Mouse (Mus musculus) Patski (cell line): ENCODE measurements around the gene Hoxb4. TPM values are rescaled to one million over a fixed set of nuclear protein-coding genes. Genes with fewer than 3 reads are reported as not detected.

Experiments
- ATAC-seq: fragments of 100-300 bp; one replicate; pipeline ENCODE4 v1.8.0; 2021
- CTCF ChIA-PET: fragments of 350-600 bp; sonication (Branson Sonifier 250); formaldehyde crosslinking; loops from one replicate; lab custom pipeline; 2022; ENCODE audit warnings: inconsistent platforms; lab: Charles Lee
- POLR2A ChIA-PET: fragments of 350-600 bp; sonication (Branson Sonifier 250); formaldehyde crosslinking; loops from one replicate; lab custom pipeline; 2022; ENCODE audit warnings: antibody characterized with exemption, inconsistent platforms; lab: Charles Lee
- DNase-seq: peaks from one replicate; pipeline ENCODE4 v3.0.0-alpha.2; 2011; ENCODE audit warnings: low read depth, low spot score
- H3K27me3 ChIP-seq: fragments of 371-371 bp; one replicate; pipeline ENCODE4 v1.5.1; 2021
- CTCF ChIP-seq: fragments of 100-300 bp; IDR thresholded peaks from one replicate; pipeline ENCODE4 v1.5.1; 2021
- in situ Hi-C: fragments of 300-500 bp; cut with MboI; formaldehyde crosslinking; loops from 3 replicates; pipeline ENCODE4 v1.11.1; 2018; ENCODE audit warnings: low pct_unique_long_range_greater_than_20kb, mixed read lengths
- polyA plus RNA-seq: library from polyadenylated mRNA; unstranded; gene quantifications from one replicate; pipeline ENCODE4 v1.2.3, GENCODE M21; 2021

Gene Hoxb4
- polyA plus RNA-seq, 1 experiment from 2014 or later, result 12.2 TPM

DNA sequence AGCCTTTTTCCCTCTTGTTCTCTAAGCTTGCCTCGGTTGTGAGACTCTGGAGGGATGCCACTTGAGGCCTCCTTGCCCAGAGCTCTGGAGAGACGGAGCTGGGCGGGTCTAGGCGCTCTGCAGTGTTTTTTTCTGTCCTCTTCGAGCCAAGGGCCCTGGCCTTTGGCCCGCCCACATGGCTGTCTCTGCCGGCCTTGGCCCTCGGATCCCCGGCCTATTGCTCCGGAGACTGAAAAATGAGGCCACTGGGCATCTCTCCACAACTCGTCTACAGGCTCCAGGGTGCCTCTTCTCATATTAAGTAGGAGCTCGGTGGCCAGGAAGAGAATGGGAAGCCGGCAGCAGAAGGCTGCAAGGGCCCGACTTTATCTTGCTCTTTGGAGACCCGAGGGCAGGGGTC lies 16.2 kb upstream of the Hoxb4 start:
- DNase-seq (no peak), ATAC-seq (no peak)
- no peaks in the 10 kb centered on the region for H3K27me3 ChIP-seq

GRCm38 (mm10) chr11:96302381-96303150 lies 15.5 kb upstream of the Hoxb4 start:
- no peak for ATAC-seq
- CTCF ChIA-PET, result interaction anchor here (0.7 to 21.6 kb wide), 11 partner anchors 9 to 318 kb away, joined by 3 to 215 read pairs (median 6); partner anchors contain the start of genes Hoxb6 and Hoxb8
- no peak for DNase-seq
- no peaks in the 10 kb centered on the region for H3K27me3 ChIP-seq
- no peak for TF ChIP-seq CTCF
- in situ Hi-C loops, result loop anchor here (5.0 to 10.0 kb wide), 5 partner anchors 112 to 560 kb away; no protein-coding TSS in a partner anchor
- POLR2A ChIA-PET, result interaction anchor here (0.6 to 42.9 kb wide), 15 partner anchors 0 to 437 kb away, joined by 3 to 1274 read pairs (median 4); partner anchors contain the start of genes Hoxb3, Hoxb4, Hoxb5 and Hoxb6

More for the DNA sequence above, 16.2 kb upstream of the Hoxb4 start:
- no peak for TF ChIP-seq CTCF
- ChIA-PET CTCF (interaction anchor here (0.7 to 21.6 kb wide), 6 partner anchors 9 to 319 kb away, joined by 3 to 215 read pairs (median 6); partner anchors contain the start of gene Hoxb8), POLR2A (interaction anchor here (0.6 to 42.9 kb wide), 14 partner anchors 0 to 330 kb away, joined by 3 to 1274 read pairs (median 4); partner anchors contain the start of genes Hoxb4, Hoxb5, Hoxb6 and Hoxb7)
- in situ Hi-C loops, result loop anchor here (5.0 to 10.0 kb wide), 5 partner anchors 113 to 560 kb away; no protein-coding TSS in a partner anchor

- in situ Hi-C loops, result loop anchor here (5.0 to 10.0 kb wide), 5 partner anchors 111 to 559 kb away; no protein-coding TSS in a partner anchor
- no peaks in the 10 kb centered on the region for H3K27me3 ChIP-seq
- no peak for ATAC-seq
- TF ChIP-seq CTCF, result no peak
- POLR2A ChIA-PET, result interaction anchor here (0.8 to 42.9 kb wide), 12 partner anchors 1 to 434 kb away, joined by 3 to 1274 read pairs (median 14); partner anchors contain the start of genes Hoxb3, Hoxb4, Hoxb5 and Hoxb6
- DNase-seq, result peak; percentile 87
- CTCF ChIA-PET, result interaction anchor here (0.7 to 21.6 kb wide), 14 partner anchors 8 to 317 kb away, joined by 3 to 215 read pairs (median 6); partner anchors contain the start of genes Hoxb3, Hoxb6 and Hoxb8
These were observed 14.6 kb upstream of the Hoxb4 start, which contains the start of gene Hoxb5 for GRCm38 (mm10) chr11:96303151-96304099. Gene Hoxb5, plus strand, starts transcription at chr11:96303336.

GRCm38 (mm10) chr11:96304381-96305195 lies 13.5 kb upstream of the Hoxb4 start:
- no peak for TF ChIP-seq CTCF
- ATAC-seq, result no peak
- DNase-seq, result no peak
- ChIA-PET CTCF (interaction anchor here (0.7 to 21.6 kb wide), 9 partner anchors 9 to 316 kb away, joined by 3 to 215 read pairs (median 7); partner anchors contain the start of genes Hoxb3, Hoxb6 and Hoxb8), POLR2A (interaction anchor here (0.7 to 42.9 kb wide), 18 partner anchors 2 to 558 kb away, joined by 3 to 1274 read pairs (median 8); partner anchors contain the start of genes Hoxb2, Hoxb3, Hoxb4 and Hoxb5)
- H3K27me3 ChIP-seq, result no peaks in the 10 kb centered on the region
- in situ Hi-C loops, result loop anchor here (5.0 to 10.0 kb wide), 5 partner anchors 110 to 558 kb away; no protein-coding TSS in a partner anchor

GRCm38 (mm10) chr11:96305505-96306182 lies 12.4 kb upstream of the Hoxb4 start:
- no peak for TF ChIP-seq CTCF
- ChIA-PET POLR2A (interaction anchor here (0.8 to 42.9 kb wide), 16 partner anchors 4 to 557 kb away, joined by 3 to 1274 read pairs (median 7); partner anchors contain the start of genes Hoxb2, Hoxb3, Hoxb4 and Hoxb5), CTCF (interaction anchor here (2.0 to 21.6 kb wide), 6 partner anchors 10 to 315 kb away, joined by 5 to 215 read pairs (median 13); partner anchors contain the start of genes Hoxb3 and Hoxb8)
- ATAC-seq (no peak), DNase-seq (no peak)
- in situ Hi-C loops, result loop anchor here (10.0 kb wide), 2 partner anchors 109 to 369 kb away; no protein-coding TSS in a partner anchor
- H3K27me3 ChIP-seq, result no peaks in the 10 kb centered on the region

- no peak for TF ChIP-seq CTCF
- in situ Hi-C loops, result loop anchor here (10.0 kb wide), 2 partner anchors 108 to 368 kb away; no protein-coding TSS in a partner anchor
- DNase-seq (no peak), ATAC-seq (no peak)
- no peaks in the 10 kb centered on the region for H3K27me3 ChIP-seq
- ChIA-PET CTCF (interaction anchor here (0.9 to 21.6 kb wide), 5 partner anchors 10 to 247 kb away, joined by 3 to 215 read pairs (median 12); partner anchors contain the start of gene Hoxb8), POLR2A (interaction anchor here (0.6 to 42.9 kb wide), 16 partner anchors 4 to 315 kb away, joined by 3 to 1274 read pairs (median 6); partner anchors contain the start of genes Hoxb2, Hoxb3, Hoxb4 and Hoxb5)
These were observed 11.7 kb upstream of the Hoxb4 start for GRCm38 (mm10) chr11:96306183-96306907.

DNA sequence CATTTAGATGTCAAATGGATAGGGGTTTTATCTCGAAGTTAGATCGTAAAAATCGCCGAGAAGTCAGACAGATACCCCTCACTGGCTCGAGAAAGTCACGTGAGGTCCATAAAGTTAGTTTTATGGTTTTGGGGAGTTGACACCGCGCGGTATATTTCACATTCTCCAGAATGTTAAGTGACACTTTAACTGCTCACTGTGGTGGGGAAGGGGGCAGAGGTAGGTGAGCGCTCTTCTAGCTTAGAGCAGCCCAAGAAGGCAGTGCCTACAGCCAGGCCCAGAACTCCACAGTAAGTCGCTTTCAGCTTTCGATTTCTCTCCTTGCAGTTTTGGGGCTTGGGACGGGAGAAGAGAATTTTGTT lies 11.2 kb upstream of the Hoxb4 start:
- no peaks in the 10 kb centered on the region for H3K27me3 ChIP-seq
- TF ChIP-seq CTCF, result no peak
- ChIA-PET CTCF (interaction anchor here (0.9 to 21.6 kb wide), 3 partner anchors 10 to 28 kb away, joined by 3 to 215 read pairs (median 5); partner anchors contain the start of gene Hoxb8), POLR2A (interaction anchor here (1.2 to 42.9 kb wide), 11 partner anchors 5 to 106 kb away, joined by 3 to 1274 read pairs (median 11); partner anchors contain the start of genes Hoxb2, Hoxb3, Hoxb4 and Hoxb5)
- DNase-seq, result peak; percentile 89
- ATAC-seq, result peak; percentile 15
- in situ Hi-C loops, result loop anchor here (10.0 kb wide), 2 partner anchors 108 to 368 kb away; no protein-coding TSS in a partner anchor
